In genomic region chr9:58160315-58160714, GRCm38 (mm10) we compare ENCODE assay signal across 16 mouse cellular contexts. TPM values are rescaled to one million over a fixed set of nuclear protein-coding genes. Genes with fewer than 3 reads are reported as not detected.
DNase-seq lines count a peak whose midpoint lies in the region; ATAC-seq and TF ChIP-seq lines count a peak whose summit lies in the region.
"Had no signal": no experiment of that assay in that cellular context is flagged by ENCODE, and none has a peak within 500 bp of the region (broad histone marks: within the 10 kb centered on the region; RNA-seq: fewer than 3 reads in every experiment).

No protein-coding gene starts in this region.

- H3K4me3 ChIP-seq in heart, embryonic 10.5 days = no peak overlapping the region
- H3K4me3 ChIP-seq in lung, embryonic 14.5 days (ENCODE audit: low read depth, low read length) = no peak overlapping the region
- no peak overlapping the region for H3K4me3 ChIP-seq in embryonic facial prominence, embryonic 14.5 days (ENCODE audit: low read depth, low read length)
- no peak overlapping the region for H3K4me3 ChIP-seq in hindbrain, postnatal 0 days (ENCODE audit: low read length)
- H3K4me3 ChIP-seq: midbrain, embryonic 12.5 days; neural tube, embryonic 15.5 days had no signal

- TF ChIP-seq CTCF in lung, embryonic 14.5 days (IDR thresholded peaks at IDR 0.05; ENCODE audit: low read depth) = no peak
- no peak for TF ChIP-seq CTCF in hindbrain, postnatal 0 days (IDR thresholded peaks at IDR 0.05; ENCODE audit: low read depth)

- H3K27me3 ChIP-seq in heart, embryonic 10.5 days (ENCODE audit: insufficient read depth, poor library complexity, severe bottlenecking) = peaks cover 26% of the 10 kb centered on the region
- no peaks in the 10 kb centered on the region for H3K27me3 ChIP-seq in lung, embryonic 14.5 days (ENCODE audit: insufficient read depth, low read length)
- no peaks in the 10 kb centered on the region for H3K27me3 ChIP-seq in embryonic facial prominence, embryonic 14.5 days (replicated peaks; ENCODE audit: control insufficient read depth, insufficient read depth, low read length)
- no peaks in the 10 kb centered on the region; the same call in 1 of the 2 replicates for H3K27me3 ChIP-seq in splenic B cell, adult 2 months (ENCODE audit: control insufficient read depth, insufficient read depth, low read length, poor library complexity, severe bottlenecking)
- H3K27me3 ChIP-seq in hindbrain, postnatal 0 days (ENCODE audit: insufficient read depth, low read length) = no peaks in the 10 kb centered on the region
- H3K27me3 ChIP-seq: neural tube, embryonic 15.5 days; Patski had no signal

- ATAC-seq in lung, embryonic 14.5 days (ENCODE audit: insufficient read depth) = no peak
- no peak for ATAC-seq in embryonic facial prominence, embryonic 14.5 days (ENCODE audit: low read depth)
- no peak for ATAC-seq in hindbrain, postnatal 0 days
- ATAC-seq in monocyte, adult 5-6 weeks (replicated peaks; ENCODE audit: insufficient number of reproducible peaks, low FRiP score, low TSS enrichment, poor library complexity, severe bottlenecking) = no peak
- ATAC-seq: Patski had no signal

- WGBS in heart, embryonic 10.5 days = 62% methylated on average over 5 of the region's 5 CpGs
- WGBS in lung, embryonic 14.5 days = 64% methylated on average over 5 of the region's 5 CpGs
- WGBS in embryonic facial prominence, embryonic 14.5 days = 69% methylated on average over 5 of the region's 5 CpGs
- 73% methylated on average over 5 of the region's 5 CpGs for WGBS in hindbrain, postnatal 0 days

- peaks cover 54% of the 10 kb centered on the region for H3K4me1 ChIP-seq in heart, embryonic 10.5 days
- peaks cover 34% of the 10 kb centered on the region for H3K4me1 ChIP-seq in lung, embryonic 14.5 days (ENCODE audit: insufficient read depth)
- peaks cover 43% of the 10 kb centered on the region for H3K4me1 ChIP-seq in embryonic facial prominence, embryonic 14.5 days (ENCODE audit: control insufficient read depth, insufficient read depth, low read length)
- peaks cover 10% of the 10 kb centered on the region; the same call in 1 of the 2 replicates for H3K4me1 ChIP-seq in hindbrain, postnatal 0 days (ENCODE audit: insufficient read depth, low read length)

- no peaks in the 10 kb centered on the region for H3K9me3 ChIP-seq in heart, embryonic 10.5 days
- no peaks in the 10 kb centered on the region for H3K9me3 ChIP-seq in lung, embryonic 14.5 days (ENCODE audit: low read depth, low read length)
- no peaks in the 10 kb centered on the region for H3K9me3 ChIP-seq in embryonic facial prominence, embryonic 14.5 days (ENCODE audit: control insufficient read depth, low read length)
- H3K9me3 ChIP-seq in hindbrain, postnatal 0 days (ENCODE audit: low read length) = no peaks in the 10 kb centered on the region
- H3K9me3 ChIP-seq: midbrain, embryonic 12.5 days; neural tube, embryonic 15.5 days had no signal

- no peak overlapping the region for H3K4me2 ChIP-seq in lung, embryonic 14.5 days
- no peak overlapping the region for H3K4me2 ChIP-seq in embryonic facial prominence, embryonic 14.5 days (ENCODE audit: low read depth, low read length)
- no peak overlapping the region for H3K4me2 ChIP-seq in hindbrain, postnatal 0 days (ENCODE audit: low read depth, low read length)
- H3K4me2 ChIP-seq: midbrain, embryonic 12.5 days; neural tube, embryonic 15.5 days had no signal

- peak; percentile 68 for DNase-seq in heart, embryonic 10.5 days (ENCODE audit: low spot score)
- DNase-seq in heart, postnatal 36 days = no peak
- DNase-seq in lung, embryonic 14.5 days = no peak
- no peak for DNase-seq in lung, postnatal 10 days
- no peak for DNase-seq in embryonic facial prominence, embryonic 14.5 days (ENCODE audit: low spot score)
- peak; percentile 40 for DNase-seq in splenic B cell, adult 2 months (ENCODE audit: low read depth, low spot score)
- no peak for DNase-seq in hindbrain, postnatal 0 days (ENCODE audit: low spot score)
- DNase-seq: adrenal gland, postnatal 14 days; cerebellum, adult 18-20 months; kidney, adult 2 months had no signal

- H3K9ac ChIP-seq in lung, embryonic 14.5 days = 0 out of 2 replicates have a peak overlapping the region, but pooled peaks have one; percentile 7
- no peak overlapping the region for H3K9ac ChIP-seq in embryonic facial prominence, embryonic 14.5 days (ENCODE audit: low read depth, low read length)
- no peak overlapping the region for H3K9ac ChIP-seq in hindbrain, postnatal 0 days (replicated peaks; ENCODE audit: low read length)
- H3K9ac ChIP-seq: midbrain, embryonic 12.5 days; neural tube, embryonic 15.5 days had no signal

- intact Hi-C loops in heart, postnatal 36 days (cut with DNase I) = no loop called here

- no peaks in the 10 kb centered on the region for H3K36me3 ChIP-seq in heart, embryonic 10.5 days
- H3K36me3 ChIP-seq in lung, embryonic 14.5 days (ENCODE audit: insufficient read depth) = 0 out of 2 replicates have a peak, but pooled peaks cover 4% of the 10 kb centered on the region
- H3K36me3 ChIP-seq in embryonic facial prominence, embryonic 14.5 days (ENCODE audit: control insufficient read depth, insufficient read depth, low read length) = no peaks in the 10 kb centered on the region
- H3K36me3 ChIP-seq in splenic B cell, adult 2 months (ENCODE audit: control insufficient read depth, insufficient read depth, low read length, poor library complexity, severe bottlenecking) = no peaks in the 10 kb centered on the region
- H3K36me3 ChIP-seq in hindbrain, postnatal 0 days (ENCODE audit: insufficient read depth, low read length) = no peaks in the 10 kb centered on the region
- H3K36me3 ChIP-seq: midbrain, embryonic 12.5 days; neural tube, embryonic 15.5 days had no signal

- H3K27ac ChIP-seq in heart, embryonic 10.5 days = peak overlapping the region; percentile 42; the same call in 1 of the 2 replicates
- peak overlapping the region; percentile 99 for H3K27ac ChIP-seq in lung, embryonic 14.5 days (ENCODE audit: low read depth)
- peak overlapping the region; percentile 96 for H3K27ac ChIP-seq in embryonic facial prominence, embryonic 14.5 days (replicated peaks; ENCODE audit: low read depth, low read length)
- H3K27ac ChIP-seq in hindbrain, postnatal 0 days = no peak overlapping the region
- H3K27ac ChIP-seq: midbrain, embryonic 12.5 days; neural tube, embryonic 15.5 days had no signal

RNA-seq across cellular contexts. Expression of gene Ccdc33, which starts 41.7 kb away (rescaled TPM):
- 0.07 TPM in 1 of 2 replicates, not detected in the other for polyA plus RNA-seq in heart, embryonic 10.5 days (2016; fragmentation: Nextera tagmentation; extraction: Ambion mirVana)
- not detected for total RNA-seq in heart, postnatal 36 days (2021)
- not detected in 2 replicates for polyA plus RNA-seq in lung, embryonic 14.5 days (2014; fragmentation: Nextera tagmentation; extraction: Ambion mirVana)
- 0.25 and 0.54 TPM in 2 replicates for polyA plus RNA-seq in embryonic facial prominence, embryonic 14.5 days (2014; fragmentation: Nextera tagmentation; extraction: Ambion mirVana)
- total RNA-seq in hindbrain, postnatal 0 days (2014; rRNA removed) = 0.52 and 1.4 TPM in 2 replicates
- 0.75 and 1.2 TPM in 2 replicates for polyA plus RNA-seq in hindbrain, postnatal 0 days (2015; fragmentation: Nextera tagmentation; extraction: Ambion mirVana)
- not detected in 3 replicates for total RNA-seq in monocyte, adult 5-6 weeks (2017)
- total RNA-seq: adrenal gland, postnatal 14 days; gastrocnemius, postnatal 14 days had no signal
- polyA plus RNA-seq: kidney, adult 2 months; liver, embryonic 16.5 days had no signal

RNA-seq across cellular contexts. Expression of gene Islr, which starts 43.8 kb away (rescaled TPM):
- 3.0 and 10.4 TPM in 2 replicates for polyA plus RNA-seq in heart, embryonic 10.5 days (2016; fragmentation: Nextera tagmentation; extraction: Ambion mirVana)
- total RNA-seq in heart, postnatal 36 days (2021) = 10 to 100 TPM; 28.5 to 30.4 TPM
- polyA plus RNA-seq in lung, embryonic 14.5 days (2014; fragmentation: Nextera tagmentation; extraction: Ambion mirVana) = 56.9 and 60.2 TPM in 2 replicates
- 118 and 137 TPM in 2 replicates for polyA plus RNA-seq in embryonic facial prominence, embryonic 14.5 days (2014; fragmentation: Nextera tagmentation; extraction: Ambion mirVana)
- 57.9 and 72.8 TPM in 2 replicates for total RNA-seq in hindbrain, postnatal 0 days (2014; rRNA removed)
- polyA plus RNA-seq in hindbrain, postnatal 0 days (2015; fragmentation: Nextera tagmentation; extraction: Ambion mirVana) = 29.9 and 33.5 TPM in 2 replicates
- total RNA-seq in monocyte, adult 5-6 weeks (2017) = not detected in 3 replicates

RNA-seq across cellular contexts. Expression of gene Islr2, which starts 43.8 kb away (rescaled TPM):
- polyA plus RNA-seq in heart, embryonic 10.5 days (2016; fragmentation: Nextera tagmentation; extraction: Ambion mirVana) = not detected in 2 replicates
- 1 to 10 TPM; 1.4 to 2.3 TPM for total RNA-seq in heart, postnatal 36 days (2021)
- polyA plus RNA-seq in lung, embryonic 14.5 days (2014; fragmentation: Nextera tagmentation; extraction: Ambion mirVana) = not detected in 2 replicates
- 2.5 and 3.1 TPM in 2 replicates for polyA plus RNA-seq in embryonic facial prominence, embryonic 14.5 days (2014; fragmentation: Nextera tagmentation; extraction: Ambion mirVana)
- 293 and 343 TPM in 2 replicates for total RNA-seq in hindbrain, postnatal 0 days (2014; rRNA removed)
- polyA plus RNA-seq in hindbrain, postnatal 0 days (2015; fragmentation: Nextera tagmentation; extraction: Ambion mirVana) = 15.8 and 19.2 TPM in 2 replicates
- 0.10 to 0.11 TPM in 2 of 3 replicates, not detected in the other for total RNA-seq in monocyte, adult 5-6 weeks (2017)
- polyA plus RNA-seq: liver, embryonic 16.5 days had no signal

Comparison
In these comparisons a context has a peak if more than half of its experiments do, and no peak if none do; other contexts are left out.
1. DNase-seq: peak in heart, embryonic 10.5 days (single experiment) and splenic B cell, adult 2 months (single experiment); none in heart, postnatal 36 days (0 of 2), lung, embryonic 14.5 days (single experiment), lung, postnatal 10 days (single experiment), embryonic facial prominence, embryonic 14.5 days (single experiment) and hindbrain, postnatal 0 days (single experiment).